Mouse (Mus musculus) embryonic facial prominence, embryonic 10.5 days (tissue): ENCODE measurements around the gene Gm9999. TPM values are rescaled to one million over a fixed set of nuclear protein-coding genes. Genes with fewer than 3 reads are reported as not detected.

Source experiments
- DNase-seq: peaks from one replicate; pipeline ENCODE4 v3.0.0-alpha.2; 2017; ENCODE audit warnings: low spot score
- H3K27ac ChIP-seq: fragments of 300-500 bp; sonication (generic); replicated peaks from 2 replicates; pipeline ENCODE4 v1.5.1; 2016; ENCODE audit warnings: mild to moderate bottlenecking
- H3K27me3 ChIP-seq: fragments of 300-500 bp; sonication (generic); replicated peaks from 2 replicates; pipeline ENCODE4 v1.6.1; 2016; ENCODE audit warnings: low read depth, mild to moderate bottlenecking; ENCODE audit not compliant: poor library complexity, severe bottlenecking
- H3K36me3 ChIP-seq: fragments of 300-500 bp; sonication (generic); replicated peaks from 2 replicates; pipeline ENCODE4 v1.6.1; 2016; ENCODE audit warnings: mild to moderate bottlenecking, moderate library complexity
- H3K4me1 ChIP-seq: fragments of 300-500 bp; sonication (generic); 2 replicates; pipeline ENCODE4 v1.6.1; 2016
- H3K4me3 ChIP-seq: fragments of 300-500 bp; sonication (generic); 2 replicates; pipeline ENCODE4 v1.5.1; 2016; ENCODE audit warnings: mild to moderate bottlenecking, moderate library complexity
- H3K9me3 ChIP-seq: fragments of 300-500 bp; sonication (generic); 2 replicates; pipeline ENCODE4 v1.6.1; 2016; ENCODE audit warnings: mild to moderate bottlenecking
- WGBS: fragments of 180-500 bp; shearing (Covaris S2); methylation state at CpG from one replicate; pipeline ENCODE4 v1.1.7; 2016; 5-methylcytosine and 5-hydroxymethylcytosine counted together
- polyA plus RNA-seq: library from polyadenylated mRNA; unstranded; fragments of >200 nt; fragmentation: Nextera tagmentation; extraction: Ambion mirVana; gene quantifications from 2 replicates; pipeline ENCODE4 v1.2.1, GENCODE M21; 2016

Gene Gm9999
- polyA plus RNA-seq, 1 experiment from 2014 or later, result not detected

DNA sequence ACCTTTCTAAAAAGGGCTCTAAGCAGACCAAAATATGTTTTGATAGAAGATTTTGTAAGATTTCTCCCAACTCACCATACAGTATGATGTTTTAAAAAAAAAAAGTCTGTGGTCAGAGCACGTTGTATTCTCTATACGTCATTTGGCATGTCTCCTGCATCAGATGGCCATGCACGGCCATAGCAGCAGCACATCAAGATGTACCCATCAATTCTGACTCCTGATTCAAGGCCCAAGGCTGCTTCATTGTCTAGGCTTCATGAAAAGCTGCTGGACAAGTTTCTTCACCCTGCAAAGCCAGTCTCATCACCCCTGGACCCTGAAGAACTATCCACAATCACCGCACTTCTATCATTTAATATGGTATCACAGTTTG is 18.5 kb downstream of the Gm9999 start:
- peaks cover 32% of the 10 kb centered on the region for H3K4me1 ChIP-seq
- no peaks in the 10 kb centered on the region for H3K27me3 ChIP-seq
- H3K9me3 ChIP-seq, result no peaks in the 10 kb centered on the region
- no peak overlapping the region for H3K27ac ChIP-seq
- DNase-seq, result no peak
- H3K36me3 ChIP-seq, result peaks cover 25% of the 10 kb centered on the region
- 64% methylated on average over 4 of the region's 4 CpGs for WGBS
- no peak overlapping the region for H3K4me3 ChIP-seq

DNA sequence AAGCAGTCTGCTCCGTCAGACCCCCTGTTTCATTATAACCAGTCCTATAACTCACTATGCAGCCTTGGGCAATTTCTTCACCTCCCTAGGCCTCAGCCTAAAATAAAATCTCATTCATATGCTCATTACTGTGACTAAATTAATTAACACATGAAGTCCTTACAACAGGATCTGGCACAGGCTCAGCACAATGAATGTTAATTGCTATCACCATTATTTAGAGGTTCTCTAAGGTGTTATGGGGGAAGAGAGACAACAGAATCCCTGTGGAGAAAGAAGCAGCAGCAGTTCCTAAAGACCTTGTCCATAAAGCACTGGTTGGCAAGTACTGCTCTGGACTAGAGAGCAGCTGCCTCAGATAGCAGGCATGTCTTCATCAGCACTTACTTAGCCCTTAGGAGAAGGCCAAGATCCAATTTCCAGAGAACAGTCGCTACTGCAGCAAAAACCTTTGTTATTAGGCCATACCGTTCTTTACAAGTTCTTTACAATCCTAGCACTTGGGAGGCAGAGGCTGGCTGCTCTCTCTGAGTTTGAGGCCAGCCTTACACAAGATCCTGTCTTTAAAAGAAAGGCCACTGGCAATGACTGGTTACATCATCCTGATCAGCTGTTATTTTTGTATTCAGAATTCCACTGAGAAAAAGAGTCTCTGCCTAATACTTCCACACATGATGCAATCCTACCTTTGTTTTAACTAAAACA is 20.2 kb downstream of the Gm9999 start:
- H3K27me3 ChIP-seq, result no peaks in the 10 kb centered on the region
- no peak overlapping the region for H3K27ac ChIP-seq
- H3K36me3 ChIP-seq, result peaks cover 8% of the 10 kb centered on the region
- no peak for DNase-seq
- H3K4me3 ChIP-seq, result no peak overlapping the region
- 33% methylated on average over 3 of the region's 3 CpGs for WGBS
- H3K4me1 ChIP-seq, result peaks cover 39% of the 10 kb centered on the region
- H3K9me3 ChIP-seq, result no peaks in the 10 kb centered on the region

DNA sequence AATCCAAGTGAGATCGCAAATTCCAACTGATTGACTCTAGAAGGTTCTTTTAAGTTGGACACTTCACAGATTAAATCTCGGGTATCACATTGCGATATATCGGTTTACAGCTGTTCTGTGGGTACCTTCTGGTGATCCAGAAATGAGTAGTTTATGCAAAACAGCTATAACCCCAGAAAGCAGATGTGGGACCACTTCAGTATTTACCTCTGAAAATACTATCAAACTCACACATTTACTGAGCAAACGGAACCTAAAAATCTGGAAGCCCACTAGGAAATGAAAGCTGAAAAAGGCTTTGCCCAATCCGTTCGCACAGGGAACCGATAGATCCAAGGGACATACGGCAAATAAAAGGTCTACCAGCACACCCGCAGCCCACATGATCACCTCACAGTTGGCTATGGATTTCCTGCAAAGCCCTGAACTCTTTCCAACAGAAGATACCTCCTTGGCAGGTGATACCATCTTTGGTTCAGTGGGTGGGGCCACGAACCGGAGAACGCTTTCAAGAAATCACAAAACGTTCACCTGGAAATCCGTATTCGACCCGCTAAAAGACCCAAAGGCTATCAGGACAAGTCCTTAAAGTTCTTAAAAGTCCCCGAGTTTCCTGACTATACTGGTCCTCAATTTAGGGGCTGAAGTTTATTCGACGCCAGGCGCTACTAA is 23.9 kb downstream of the Gm9999 start:
- no peak for DNase-seq
- Histone ChIP-seq H3K4me1 (peaks cover 38% of the 10 kb centered on the region), H3K36me3 (no peaks in the 10 kb centered on the region), H3K9me3 (no peaks in the 10 kb centered on the region), H3K4me3 (peak overlapping the region; percentile 81), H3K27ac (peak overlapping the region; percentile 89), H3K27me3 (no peaks in the 10 kb centered on the region)
- 22% methylated on average over 21 of the region's 21 CpGs for WGBS

DNA sequence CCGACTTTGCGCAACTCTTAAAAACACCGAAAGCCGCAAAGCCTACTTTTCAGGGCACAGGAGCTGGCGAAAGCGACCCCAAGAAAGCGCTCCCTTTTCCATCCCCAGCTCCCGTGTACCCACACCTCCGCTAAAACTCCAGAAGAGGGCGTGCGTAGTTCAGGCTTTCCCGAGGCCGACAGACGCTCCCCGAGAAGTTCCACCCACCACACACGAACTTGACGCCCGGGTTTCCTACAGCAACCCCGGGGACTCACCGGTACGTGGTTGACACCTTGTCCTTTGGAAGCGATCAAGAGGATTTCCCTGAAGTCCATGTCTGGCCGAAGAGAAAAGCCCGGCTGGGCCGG is 24.4 kb downstream of the Gm9999 start:
- H3K27ac ChIP-seq, result peak overlapping the region; percentile 89
- peaks cover 32% of the 10 kb centered on the region for H3K4me1 ChIP-seq
- 2% methylated on average over 25 of the region's 25 CpGs for WGBS
- no peaks in the 10 kb centered on the region for H3K27me3 ChIP-seq
- H3K36me3 ChIP-seq, result no peaks in the 10 kb centered on the region
- DNase-seq, result no peak
- H3K4me3 ChIP-seq, result peak overlapping the region; percentile 81
- H3K9me3 ChIP-seq, result no peaks in the 10 kb centered on the region

DNA sequence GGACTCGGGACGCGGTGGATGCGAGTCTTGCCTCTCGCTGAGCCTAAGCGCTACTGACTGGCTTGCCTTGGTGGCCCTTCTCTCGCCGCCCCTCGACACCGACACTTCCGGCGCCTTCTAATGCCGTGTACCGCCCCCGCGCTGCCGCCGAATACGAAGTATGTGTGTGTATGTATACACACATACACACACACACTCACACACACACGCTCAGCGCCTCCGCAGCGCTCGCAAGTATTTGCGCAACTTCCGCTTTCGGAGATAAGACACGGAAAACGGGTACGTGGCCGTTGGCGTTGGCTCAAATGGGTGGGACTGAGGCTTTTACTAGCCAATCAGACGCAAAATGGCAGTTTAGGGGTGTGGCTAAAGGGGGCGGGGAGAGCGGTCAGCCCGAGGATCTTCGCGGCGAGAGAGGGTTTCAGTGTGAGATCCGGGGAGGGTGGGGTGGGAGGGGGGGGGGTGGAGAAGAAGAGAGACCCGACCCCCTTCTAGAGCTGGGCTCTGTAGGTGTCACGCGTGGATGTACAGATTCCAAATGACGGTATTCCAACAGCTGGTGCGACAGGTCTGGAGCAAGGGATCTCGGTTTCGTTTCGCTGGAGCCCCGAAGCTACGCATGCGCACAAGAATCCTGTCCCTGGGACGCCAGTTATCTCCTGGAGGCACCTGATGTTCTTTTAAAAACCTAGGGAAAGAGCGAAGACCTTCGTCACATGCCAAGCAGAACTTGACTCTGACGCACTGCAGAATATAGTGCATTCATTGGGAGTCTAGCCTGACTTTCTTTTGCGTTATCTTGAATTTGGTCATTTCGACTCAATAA is 25.0 kb downstream of the Gm9999 start, which contains the start of gene Spty2d1:
Gene Spty2d1, minus strand, starts transcription at position 244 of the 826 bp plus-strand sequence.
- Histone ChIP-seq H3K36me3 (no peaks in the 10 kb centered on the region), H3K27ac (peak within 1 kb of the TSS; percentile 89), H3K4me1 (peaks cover 27% of the 10 kb centered on the region), H3K4me3 (peak within 1 kb of the TSS; percentile 81), H3K27me3 (no peaks in the 10 kb centered on the region), H3K9me3 (no peaks in the 10 kb centered on the region)
- DNase-seq, result peak; percentile 94
- WGBS, result 1% methylated on average over 57 of the region's 57 CpGs

DNA sequence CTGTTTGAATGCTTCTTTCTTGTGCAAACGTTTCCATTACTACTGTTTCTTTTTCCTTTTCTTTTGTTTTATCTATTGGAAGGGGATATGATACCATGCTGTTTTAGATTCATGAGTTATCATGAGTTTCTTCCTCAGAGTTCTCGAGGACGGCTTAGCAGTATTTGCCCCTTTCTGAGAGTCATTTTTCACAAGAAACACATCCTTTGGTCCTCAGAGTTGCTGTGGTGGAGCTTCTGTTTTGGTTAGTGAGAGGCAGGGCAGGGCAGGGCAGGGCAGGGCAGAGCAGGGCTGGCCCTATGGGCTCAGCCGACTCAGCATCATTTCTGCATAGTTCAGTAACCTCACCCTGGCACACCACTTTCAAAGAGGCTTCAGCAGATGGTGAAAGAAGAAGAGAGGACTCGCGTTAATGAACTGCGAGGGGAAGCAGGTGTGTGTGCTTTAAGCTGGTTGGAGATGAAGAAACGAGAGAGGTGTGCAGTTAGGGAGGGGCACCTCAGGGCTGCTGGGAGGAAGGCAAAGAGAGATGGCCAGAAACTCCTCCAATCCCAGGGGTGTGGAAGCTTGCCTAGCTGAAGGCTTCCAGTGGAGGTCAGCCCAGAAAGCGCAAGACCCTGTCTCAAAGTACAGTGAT is 29.9 kb downstream of the Gm9999 start:
- WGBS, result 57% methylated on average over 9 of the region's 9 CpGs
- peaks cover 20% of the 10 kb centered on the region for H3K4me1 ChIP-seq
- DNase-seq, result no peak
- no peak overlapping the region for H3K4me3 ChIP-seq
- no peak overlapping the region for H3K27ac ChIP-seq
- no peaks in the 10 kb centered on the region for H3K9me3 ChIP-seq
- H3K27me3 ChIP-seq, result no peaks in the 10 kb centered on the region
- no peaks in the 10 kb centered on the region for H3K36me3 ChIP-seq

DNA sequence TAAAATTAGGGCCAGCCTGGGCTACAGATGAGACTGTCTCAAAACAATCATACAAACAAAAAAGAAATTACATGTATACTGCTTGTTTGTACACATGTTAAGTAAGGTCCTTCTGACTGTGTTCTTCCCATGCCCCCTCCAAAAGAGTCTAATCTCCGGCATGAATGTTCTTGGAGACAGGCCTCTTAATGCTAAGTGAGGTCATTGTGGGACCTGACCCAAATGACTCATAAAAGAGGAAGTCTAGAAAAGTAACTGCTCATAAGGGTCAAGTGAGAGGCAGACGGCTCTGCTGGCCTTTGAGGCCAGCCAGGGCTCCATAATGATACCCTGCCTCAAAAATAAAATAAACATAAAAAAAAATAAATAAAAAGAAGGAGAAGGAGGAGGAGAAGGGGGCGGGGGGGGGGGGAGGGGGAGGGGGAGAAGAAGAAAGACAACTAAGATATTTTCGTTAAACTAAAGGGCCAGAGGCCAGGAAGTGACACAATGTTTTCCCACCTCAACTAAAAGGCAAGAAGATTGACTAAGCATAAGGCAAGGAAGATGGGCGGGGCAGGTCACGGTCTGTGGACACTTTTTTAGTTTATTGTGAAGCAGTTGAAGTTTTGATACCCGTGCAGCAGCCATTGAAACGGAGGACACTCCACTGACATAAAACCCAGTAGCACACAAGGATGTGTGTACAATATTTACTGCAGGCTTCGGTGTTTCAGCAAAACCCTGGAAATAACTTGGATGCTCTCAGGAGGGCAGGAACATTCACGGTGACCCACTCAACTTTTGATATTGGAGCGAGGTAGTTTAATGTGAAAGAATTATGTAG is 31.4 kb downstream of the Gm9999 start:
- Histone ChIP-seq H3K4me1 (peaks cover 13% of the 10 kb centered on the region; the same call in 1 of the 2 replicates), H3K4me3 (no peak overlapping the region), H3K27me3 (no peaks in the 10 kb centered on the region), H3K9me3 (no peaks in the 10 kb centered on the region), H3K27ac (peak overlapping the region; percentile 73; the same call in 1 of the 2 replicates), H3K36me3 (no peaks in the 10 kb centered on the region)
- 64% methylated on average over 11 of the region's 11 CpGs for WGBS
- no peak for DNase-seq

DNA sequence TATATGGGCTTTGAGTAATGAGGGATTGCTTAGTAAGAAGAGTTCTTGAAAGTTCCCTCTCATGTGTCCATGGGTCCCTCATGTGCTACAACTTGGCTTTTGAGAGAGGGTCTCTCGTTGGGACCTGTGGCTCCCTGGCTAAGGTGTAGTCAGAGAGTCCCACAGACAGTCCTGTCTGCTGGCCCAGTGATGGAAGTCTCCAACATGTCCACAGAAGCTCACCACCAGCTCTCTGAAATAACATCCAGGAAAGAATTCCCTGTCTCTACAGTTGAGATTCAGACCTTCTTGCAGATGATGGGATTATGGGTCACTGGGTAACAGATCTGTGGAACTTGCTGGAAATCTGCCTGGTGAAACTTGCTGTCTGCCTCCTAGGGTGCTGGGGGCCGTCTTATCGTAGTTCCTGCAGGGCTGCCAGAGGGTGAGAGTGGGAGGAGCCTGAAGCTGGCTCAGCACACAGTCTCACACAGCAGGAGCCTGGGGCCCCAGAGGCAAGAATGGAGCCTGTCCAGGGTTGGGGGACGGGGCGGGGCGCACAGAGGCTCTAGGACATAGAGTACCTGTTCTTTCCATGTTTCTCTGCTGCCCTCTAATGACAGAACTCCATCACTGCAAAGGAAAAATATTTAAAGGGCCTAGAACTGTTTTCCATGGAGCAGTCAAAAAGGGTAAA is 32.1 kb downstream of the Gm9999 start:
- DNase-seq, result peak; percentile 87
- peak overlapping the region; percentile 73 for H3K27ac ChIP-seq
- peaks cover 13% of the 10 kb centered on the region; the same call in 1 of the 2 replicates for H3K4me1 ChIP-seq
- no peaks in the 10 kb centered on the region for H3K36me3 ChIP-seq
- WGBS, result 10% methylated on average over 6 of the region's 6 CpGs
- 0 out of 2 replicates have a peak, but pooled peaks cover under 1% of the 10 kb centered on the region for H3K27me3 ChIP-seq
- H3K4me3 ChIP-seq, result peak overlapping the region; percentile 41
- no peaks in the 10 kb centered on the region for H3K9me3 ChIP-seq

DNA sequence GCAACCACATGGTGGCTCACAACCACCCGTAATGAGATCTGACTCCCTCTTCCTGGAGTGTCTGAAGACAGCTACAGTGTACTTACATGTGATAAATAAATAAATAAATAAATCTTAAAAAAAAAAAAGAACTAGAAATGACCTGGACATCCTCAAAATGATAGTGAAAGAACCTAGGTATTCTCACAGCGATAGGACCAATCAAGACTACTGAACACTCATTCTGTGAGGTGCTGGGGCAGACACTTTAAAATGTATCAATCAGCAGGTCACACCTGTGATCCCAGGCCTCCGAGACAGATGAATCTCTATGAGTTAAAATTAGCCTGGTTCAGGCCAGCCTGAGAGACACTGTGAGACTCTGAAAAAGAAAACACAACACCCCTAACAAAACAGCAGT is 33.2 kb downstream of the Gm9999 start:
- Histone ChIP-seq H3K4me3 (no peak overlapping the region), H3K27ac (no peak overlapping the region), H3K4me1 (peaks cover 13% of the 10 kb centered on the region; the same call in 1 of the 2 replicates), H3K36me3 (no peaks in the 10 kb centered on the region), H3K27me3 (0 out of 2 replicates have a peak, but pooled peaks cover 7% of the 10 kb centered on the region), H3K9me3 (no peaks in the 10 kb centered on the region)
- DNase-seq, result no peak
- WGBS, result 83% methylated on average over 3 of the region's 3 CpGs

DNA sequence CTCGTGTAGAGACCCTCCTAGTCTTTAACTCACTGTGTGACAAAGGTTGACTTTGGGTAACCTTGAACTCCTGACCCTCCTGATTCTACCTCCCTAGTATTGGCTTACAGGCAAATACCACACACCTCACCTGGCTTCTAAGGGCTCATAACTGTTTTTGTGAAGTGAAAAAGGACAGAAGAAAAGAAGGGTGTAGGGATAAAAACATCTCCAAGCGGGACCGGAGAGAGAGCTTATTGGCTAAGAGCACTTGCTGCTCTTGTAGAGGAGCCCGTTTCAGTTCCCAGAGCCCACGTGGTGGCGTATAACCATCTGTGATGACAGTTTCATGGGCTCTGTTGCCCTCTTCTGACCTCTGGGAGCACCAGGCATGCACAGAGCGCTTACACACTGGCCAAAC is 33.8 kb downstream of the Gm9999 start:
- 77% methylated on average over 7 of the region's 7 CpGs for WGBS
- DNase-seq, result no peak

DNA sequence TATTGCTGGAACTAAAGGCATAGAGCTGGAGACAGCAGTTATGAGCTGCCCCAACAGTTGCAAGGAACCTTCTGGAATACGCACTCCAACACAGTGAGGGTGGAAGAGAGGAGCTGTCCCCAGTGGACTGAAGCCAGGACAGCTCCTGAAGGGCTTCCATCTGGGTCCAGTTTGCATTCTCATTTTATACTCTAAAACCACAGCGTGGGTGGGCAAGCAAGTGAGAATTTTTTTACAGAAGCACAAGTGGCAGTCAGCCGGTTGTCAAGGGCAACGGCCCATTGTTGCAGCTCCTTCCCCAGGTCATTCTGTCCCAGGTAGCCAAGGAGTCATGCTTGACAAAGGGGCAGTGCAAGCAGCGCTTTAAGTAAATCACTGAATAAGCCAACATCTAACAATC is 36.3 kb downstream of the Gm9999 start:
- 68% methylated on average over 5 of the region's 5 CpGs for WGBS
- no peak overlapping the region for H3K4me3 ChIP-seq
- DNase-seq, result no peak

More for the DNA sequence above, 33.8 kb downstream of the Gm9999 start:
- no peaks in the 10 kb centered on the region for H3K9me3 ChIP-seq
- no peak overlapping the region for H3K4me3 ChIP-seq
- 0 out of 2 replicates have a peak, but pooled peaks cover 7% of the 10 kb centered on the region for H3K27me3 ChIP-seq
- no peaks in the 10 kb centered on the region for H3K36me3 ChIP-seq
- H3K27ac ChIP-seq, result no peak overlapping the region
- H3K4me1 ChIP-seq, result peaks cover 13% of the 10 kb centered on the region; the same call in 1 of the 2 replicates

More for the DNA sequence above, 36.3 kb downstream of the Gm9999 start:
- Histone ChIP-seq H3K36me3 (no peaks in the 10 kb centered on the region), H3K9me3 (no peaks in the 10 kb centered on the region), H3K27me3 (peaks cover 14% of the 10 kb centered on the region; the same call in 1 of the 2 replicates), H3K27ac (no peak overlapping the region), H3K4me1 (peaks cover 13% of the 10 kb centered on the region; the same call in 1 of the 2 replicates)
